Mouse (Mus musculus) myocyte (in vitro differentiated cells): Measurements from ENCODE around the gene Wdr6.
A peak's percentile ranks its signal among the peaks of the same experiment; 100 is the strongest.

Source experiments
- E2F4 ChIP-seq: IDR thresholded peaks from one replicate; pipeline ENCODE4 v1.6.1; 2011; ENCODE audit warnings: mild to moderate bottlenecking, control low read depth, moderate library complexity; ENCODE audit not compliant: insufficient read depth
- MAX ChIP-seq: IDR thresholded peaks from one replicate; pipeline ENCODE4 v1.6.1; 2011; ENCODE audit warnings: low read depth, mild to moderate bottlenecking, control low read depth
- MYOG ChIP-seq, 3 experiments: IDR thresholded peaks; one replicate each; pipeline ENCODE4 v1.6.1; 2011; ENCODE audit warnings: control low read depth in 2 of 3, low read depth in 2 of 3, mild to moderate bottlenecking in 2 of 3; ENCODE audit not compliant: insufficient read length in 2 of 3, control insufficient read depth in 1 of 3, insufficient read depth in 1 of 3
- POLR2A ChIP-seq: IDR thresholded peaks from one replicate; pipeline ENCODE4 v1.6.1; 2011; ENCODE audit warnings: low read depth, mild to moderate bottlenecking, control low read depth, moderate library complexity; ENCODE audit not compliant: insufficient read length
- SRF ChIP-seq: IDR thresholded peaks from one replicate; pipeline ENCODE4 v1.6.1; 2011; ENCODE audit warnings: low read depth; ENCODE audit not compliant: control insufficient read depth, insufficient read length

- TF ChIP-seq MYOG (IDR thresholded peaks at IDR 0.05; ENCODE audit: control insufficient read depth in 1 of 3, insufficient read depth in 1 of 3, insufficient read length in 2 of 3, low read depth in 2 of 3) (no peak), MAX (no peak), SRF (no peak), POLR2A (peak; percentile 55), E2F4 (no peak)
Observed at GRCm38 (mm10) chr9:108569381-108570206, 8.9 kb downstream of the Wdr6 start, which contains the start of gene Dalrd3.
